Mouse (Mus musculus) limb, embryonic 14.5 days (tissue): ENCODE data around the gene Prss3. TPM values are rescaled to one million over a fixed set of nuclear protein-coding genes. Genes with fewer than 3 reads are reported as not detected.
"Not testable (repeated sequence)": the region's sequence is repeated elsewhere in the genome, so short reads cannot be mapped to it uniquely, and the experiment has no call there.

Experiments
- ATAC-seq: fragments of 200-750 bp; cut with Nextera tagmentation; 2 replicates; pipeline ENCODE4 v1.8.0; 2017; ENCODE audit warnings: low read depth, moderate number of reproducible peaks, moderate TSS enrichment; ENCODE audit not compliant: low FRiP score
- DNase-seq: peaks from one replicate; pipeline ENCODE4 v3.0.0-alpha.2; 2015; ENCODE audit warnings: low spot score
- H3K27ac ChIP-seq: fragments of 300-500 bp; sonication (generic); replicated peaks from 2 replicates; pipeline ENCODE4 v1.5.1; 2014; ENCODE audit warnings: low read depth, mild to moderate bottlenecking, low read length, moderate library complexity, mixed read lengths
- H3K27me3 ChIP-seq: fragments of 300-500 bp; sonication (generic); 2 replicates; pipeline ENCODE4 v1.6.1; 2014; ENCODE audit warnings: low read length, mixed read lengths; ENCODE audit not compliant: control insufficient read depth, insufficient read depth
- H3K36me3 ChIP-seq: fragments of 300-500 bp; sonication (generic); 2 replicates; pipeline ENCODE4 v1.6.1; 2014; ENCODE audit warnings: mild to moderate bottlenecking, low read length, moderate library complexity, mixed read lengths; ENCODE audit not compliant: control insufficient read depth, insufficient read depth
- H3K4me1 ChIP-seq: fragments of 300-500 bp; sonication (generic); 2 replicates; pipeline ENCODE4 v1.6.1; 2014; ENCODE audit warnings: antibody characterized with exemption, low read length, mixed read lengths; ENCODE audit not compliant: control insufficient read depth, insufficient read depth
- H3K4me2 ChIP-seq: fragments of 300-500 bp; sonication (generic); replicated peaks from 2 replicates; pipeline ENCODE4 v1.6.1; 2014; ENCODE audit warnings: low read depth, mild to moderate bottlenecking, low read length, moderate library complexity; ENCODE audit not compliant: severe bottlenecking
- H3K4me3 ChIP-seq: fragments of 300-500 bp; sonication (generic); replicated peaks from 2 replicates; pipeline ENCODE4 v1.5.1; 2014; ENCODE audit warnings: low read length
- H3K9ac ChIP-seq: fragments of 300-500 bp; sonication (generic); 2 replicates; pipeline ENCODE4 v1.6.1; 2014; ENCODE audit warnings: mild to moderate bottlenecking, low read depth, low read length, moderate library complexity; ENCODE audit not compliant: severe bottlenecking
- H3K9me3 ChIP-seq: fragments of 300-500 bp; sonication (generic); 2 replicates; pipeline ENCODE4 v1.6.1; 2016; ENCODE audit warnings: low read length; ENCODE audit not compliant: control insufficient read depth
- POLR2A ChIP-seq: fragments of 200-500 bp; IDR thresholded peaks from 2 replicates; pipeline ENCODE4 v1.8.0; 2012; ENCODE audit warnings: inconsistent platforms, mild to moderate bottlenecking, moderate library complexity, borderline replicate concordance; ENCODE audit not compliant: insufficient read depth, insufficient read length; ENCODE audit errors: extremely low read depth
- WGBS: fragments of 180-500 bp; shearing (Covaris S2); extraction: QIAGEN DNeasy Blood & Tissue Kit; methylation state at CpG from one replicate; pipeline ENCODE4 v1.1.7; 2014; 5-methylcytosine and 5-hydroxymethylcytosine counted together
- polyA plus RNA-seq, 2 experiments: library from polyadenylated mRNA; depleted of rRNA in 1 of 2; stranded (reverse) in 1 of 2; unstranded in 1 of 2; fragments of >200 nt; fragmentation: Nextera tagmentation in 1 of 2; extraction: Ambion mirVana in 1 of 2; gene quantifications; 2 replicates each; pipeline versions ENCODE4 v1.2.1 to v1.2.3; 2012 to 2014

Prss3 gene
- polyA plus RNA-seq (2012; rRNA removed) (not detected in 2 replicates), polyA plus RNA-seq (2014; fragmentation: Nextera tagmentation; extraction: Ambion mirVana) (not detected in 2 replicates)

- not testable (repeated sequence) for H3K4me2 ChIP-seq, H3K4me3 ChIP-seq, H3K4me1 ChIP-seq, H3K27me3 ChIP-seq, H3K9ac ChIP-seq, DNase-seq, H3K36me3 ChIP-seq, H3K9me3 ChIP-seq, H3K27ac ChIP-seq, ATAC-seq
Measured at GRCm38 (mm10) chr6:41377578-41377977, at the start of gene Prss3. TSS of gene Prss3 (minus strand) at chr6:41377678.

- not testable (repeated sequence) for H3K27me3 ChIP-seq, H3K36me3 ChIP-seq, H3K9ac ChIP-seq, H3K4me1 ChIP-seq, H3K9me3 ChIP-seq, H3K4me2 ChIP-seq, H3K27ac ChIP-seq, ATAC-seq, DNase-seq, H3K4me3 ChIP-seq
Measured at GRCm38 (mm10) chr6:41392056-41392455, 14.6 kb upstream of the Prss3 start, which contains the start of gene Gm5771. TSS of gene Gm5771 (plus strand) at chr6:41392356.

- H3K27ac ChIP-seq, ATAC-seq, H3K27me3 ChIP-seq, DNase-seq, H3K4me1 ChIP-seq, H3K4me3 ChIP-seq, H3K36me3 ChIP-seq, H3K9ac ChIP-seq, H3K9me3 ChIP-seq, H3K4me2 ChIP-seq: not testable (repeated sequence)
- 71% methylated on average over 1 of the region's 1 CpGs for WGBS
Measured at GRCm38 (mm10) chr6:41391640-41392039, 14.2 kb upstream of the Prss3 start.

GRCm38 (mm10) chr6:41386781-41387180 lies 9.3 kb upstream of the Prss3 start:
- no peak for ATAC-seq
- Histone ChIP-seq H3K36me3 (no peaks in the 10 kb centered on the region), H3K4me2 (no peak overlapping the region), H3K9me3 (no peaks in the 10 kb centered on the region), H3K27ac (no peak overlapping the region), H3K4me1 (no peaks in the 10 kb centered on the region), H3K4me3 (no peak overlapping the region), H3K27me3 (no peaks in the 10 kb centered on the region), H3K9ac (no peak overlapping the region)
- no peak for TF ChIP-seq POLR2A
- WGBS, result 82% methylated on average over 2 of the region's 2 CpGs
- DNase-seq, result no peak

- H3K9me3 ChIP-seq, H3K4me1 ChIP-seq, H3K27me3 ChIP-seq, H3K4me2 ChIP-seq, H3K27ac ChIP-seq, H3K4me3 ChIP-seq, H3K36me3 ChIP-seq, ATAC-seq, H3K9ac ChIP-seq, DNase-seq: not testable (repeated sequence)
- 100% methylated on average over 1 of the region's 2 CpGs for WGBS
Measured at GRCm38 (mm10) chr6:41373772-41374171, 3.7 kb downstream of the Prss3 start.

- Histone ChIP-seq H3K27ac (no peak within 1 kb of the TSS), H3K27me3 (no peaks in the 10 kb centered on the region), H3K4me2 (no peak within 1 kb of the TSS), H3K9me3 (no peaks in the 10 kb centered on the region), H3K9ac (no peak within 1 kb of the TSS), H3K4me1 (no peaks in the 10 kb centered on the region), H3K36me3 (no peaks in the 10 kb centered on the region), H3K4me3 (no peak within 1 kb of the TSS)
- WGBS, result 72% methylated on average over 2 of the region's 2 CpGs
- DNase-seq, result no peak
- TF ChIP-seq POLR2A, result no peak
- ATAC-seq, result no peak
Measured at GRCm38 (mm10) chr6:41353932-41354331, 23.5 kb downstream of the Prss3 start, which contains the start of gene Try10. TSS of gene Try10 (plus strand) at chr6:41354105.

Other genes starting within 250 kb of the Prss3 start
- gene Try4, start 75.4 kb downstream of the Prss3 start, polyA plus RNA-seq (2012; rRNA removed), result 0.24 TPM in 1 of 2 replicates, not detected in the other
- not detected in 2 replicates for gene Try4, start 75.4 kb downstream of the Prss3 start, polyA plus RNA-seq (2014; fragmentation: Nextera tagmentation; extraction: Ambion mirVana)
- gene Try5, start 60.8 kb downstream of the Prss3 start, polyA plus RNA-seq (2012; rRNA removed), result not detected in 2 replicates
- gene Try5, start 60.8 kb downstream of the Prss3 start, polyA plus RNA-seq (2014; fragmentation: Nextera tagmentation; extraction: Ambion mirVana), result not detected in 2 replicates
- not detected in 2 replicates for gene Try10, start 23.6 kb downstream of the Prss3 start, polyA plus RNA-seq (2012; rRNA removed)
- not detected in 2 replicates for gene Try10, start 23.6 kb downstream of the Prss3 start, polyA plus RNA-seq (2014; fragmentation: Nextera tagmentation; extraction: Ambion mirVana)
- not detected in 2 replicates for gene Gm5771, start 14.7 kb upstream of the Prss3 start, polyA plus RNA-seq (2012; rRNA removed)
- gene Gm5771, start 14.7 kb upstream of the Prss3 start, polyA plus RNA-seq (2014; fragmentation: Nextera tagmentation; extraction: Ambion mirVana), result not detected in 2 replicates
- not detected in 2 replicates for gene Gm10334, start 68.5 kb upstream of the Prss3 start, polyA plus RNA-seq (2012; rRNA removed)
- gene Gm10334, start 68.5 kb upstream of the Prss3 start, polyA plus RNA-seq (2014; fragmentation: Nextera tagmentation; extraction: Ambion mirVana), result not detected in 2 replicates
- gene Prss1, start 81.3 kb upstream of the Prss3 start, polyA plus RNA-seq (2012; rRNA removed), result not detected in 2 replicates
- gene Prss1, start 81.3 kb upstream of the Prss3 start, polyA plus RNA-seq (2014; fragmentation: Nextera tagmentation; extraction: Ambion mirVana), result not detected in 2 replicates
- gene Prss2, start 144.1 kb upstream of the Prss3 start, polyA plus RNA-seq (2012; rRNA removed), result 0.08 and 0.18 TPM in 2 replicates
- not detected in 2 replicates for gene Prss2, start 144.1 kb upstream of the Prss3 start, polyA plus RNA-seq (2014; fragmentation: Nextera tagmentation; extraction: Ambion mirVana)
- gene Ephb6, start 227.8 kb upstream of the Prss3 start, polyA plus RNA-seq (2012; rRNA removed), result 16.6 and 23.6 TPM in 2 replicates
- 16.7 and 18.8 TPM in 2 replicates for gene Ephb6, start 227.8 kb upstream of the Prss3 start, polyA plus RNA-seq (2014; fragmentation: Nextera tagmentation; extraction: Ambion mirVana)